Mouse (Mus musculus): Measurements from ENCODE around the gene Fam129c.

Fam129c gene

GRCm38 (mm10) chr8:71610822-71611651, 13.6 kb downstream of the Fam129c start, which contains the start of gene Colgalt1:
Gene Colgalt1, plus strand, starts transcription at chr8:71610998.
- peak; percentile 97 for DNase-seq

- no peak for DNase-seq
These were observed 14.7 kb downstream of the Fam129c start for GRCm38 (mm10) chr8:71612141-71612540.

GRCm38 (mm10) chr8:71613418-71613817, 16.0 kb downstream of the Fam129c start:
- DNase-seq: no peak

- no peak for DNase-seq
These were observed 22.3 kb downstream of the Fam129c start for GRCm38 (mm10) chr8:71619786-71620185.

- DNase-seq: no peak
These were observed 27.6 kb downstream of the Fam129c start for GRCm38 (mm10) chr8:71625088-71625487.

- no peak for DNase-seq
These were observed 29.3 kb downstream of the Fam129c start for GRCm38 (mm10) chr8:71626753-71627152.

GRCm38 (mm10) chr8:71627265-71628099, 30.0 kb downstream of the Fam129c start:
- peak; percentile 29 for DNase-seq

GRCm38 (mm10) chr8:71628396-71629095, 31.1 kb downstream of the Fam129c start:
- no peak for DNase-seq

GRCm38 (mm10) chr8:71629096-71629697, 31.7 kb downstream of the Fam129c start:
- peak; percentile 96 for DNase-seq

- DNase-seq: peak; percentile 51
These were observed 32.3 kb downstream of the Fam129c start for GRCm38 (mm10) chr8:71629781-71630212.

GRCm38 (mm10) chr8:71630761-71631160, 33.3 kb downstream of the Fam129c start:
- DNase-seq: no peak

- DNase-seq: no peak
These were observed 34.4 kb downstream of the Fam129c start for GRCm38 (mm10) chr8:71631897-71632296.

GRCm38 (mm10) chr8:71633164-71633563, 35.7 kb downstream of the Fam129c start:
- DNase-seq: peak; percentile 67

GRCm38 (mm10) chr8:71633981-71634667, 36.7 kb downstream of the Fam129c start:
- DNase-seq: peak; percentile 61

- no peak for DNase-seq
These were observed 40.0 kb downstream of the Fam129c start for GRCm38 (mm10) chr8:71637149-71638095.

GRCm38 (mm10) chr8:71638321-71638720, 40.9 kb downstream of the Fam129c start:
- DNase-seq: no peak

- DNase-seq: no peak
These were observed 41.9 kb downstream of the Fam129c start for GRCm38 (mm10) chr8:71639318-71639717.

GRCm38 (mm10) chr8:71645510-71645909, 48.1 kb downstream of the Fam129c start:
- no peak for DNase-seq

GRCm38 (mm10) chr8:71654600-71654999, 57.2 kb downstream of the Fam129c start:
- DNase-seq: peak; percentile 36
